Mouse (Mus musculus) hindbrain, embryonic 10.5 days (tissue): ENCODE results near the gene Arl4d. TPM values are rescaled to one million over a fixed set of nuclear protein-coding genes. Genes with fewer than 3 reads are reported as not detected.

Source experiments
- polyA plus RNA-seq: library from polyadenylated mRNA; unstranded; fragments of >200 nt; fragmentation: Nextera tagmentation; extraction: Ambion mirVana; gene quantifications from 2 replicates; pipeline ENCODE4 v1.2.1, GENCODE M21; 2016

Arl4d gene
- polyA plus RNA-seq, 1 experiment from 2014 or later = 9.4 TPM

Other genes with a start within 250 kb of the Arl4d start
- gene Aarsd1, start 247.9 kb upstream of the Arl4d start, polyA plus RNA-seq = 91.4 and 99.8 TPM in 2 replicates
- 9.4 and 10.2 TPM in 2 replicates for gene Gm27029, start 240.7 kb upstream of the Arl4d start, polyA plus RNA-seq
- 20.5 and 25.3 TPM in 2 replicates for gene Rundc1, start 240.5 kb upstream of the Arl4d start, polyA plus RNA-seq
- 4.0 and 4.5 TPM in 2 replicates for gene Ptges3l, start 240.2 kb upstream of the Arl4d start, polyA plus RNA-seq
- gene Rpl27, start 223.2 kb upstream of the Arl4d start, polyA plus RNA-seq = 414 and 455 TPM in 2 replicates
- 3.5 and 3.6 TPM in 2 replicates for gene Ifi35, start 217.1 kb upstream of the Arl4d start, polyA plus RNA-seq
- gene Rnd2, start 200.5 kb upstream of the Arl4d start, polyA plus RNA-seq = 97.9 and 208 TPM in 2 replicates
- gene Vat1, start 199.3 kb upstream of the Arl4d start, polyA plus RNA-seq = 61.1 and 108 TPM in 2 replicates
- gene Brca1, start 113.6 kb upstream of the Arl4d start, polyA plus RNA-seq = 16.1 and 25.3 TPM in 2 replicates
- gene Nbr1, start 113.4 kb upstream of the Arl4d start, polyA plus RNA-seq = 71.0 and 81.8 TPM in 2 replicates
- gene Tmem106a, start 83.3 kb upstream of the Arl4d start, polyA plus RNA-seq = 1.7 and 4.3 TPM in 2 replicates
- not detected in 2 replicates for gene Gm11634, start 66.3 kb upstream of the Arl4d start, polyA plus RNA-seq
- 34.2 and 39.4 TPM in 2 replicates for gene Rdm1, start 38.3 kb upstream of the Arl4d start, polyA plus RNA-seq
- 37.1 and 42.2 TPM in 2 replicates for gene Dhx8, start 67.4 kb downstream of the Arl4d start, polyA plus RNA-seq
- gene Etv4, start 119.8 kb downstream of the Arl4d start, polyA plus RNA-seq = 7.6 and 8.8 TPM in 2 replicates
- 0.81 and 1.6 TPM in 2 replicates for gene Meox1, start 228.8 kb downstream of the Arl4d start, polyA plus RNA-seq